Mouse (Mus musculus): ENCODE results near the gene Fstl5. TPM values are rescaled to one million over a fixed set of nuclear protein-coding genes. Genes with fewer than 3 reads are reported as not detected.
"Not testable (repeated sequence)": the region's sequence is repeated elsewhere in the genome, so short reads cannot be mapped to it uniquely, and the experiment has no call there.

Gene Fstl5
- not detected for polyA plus RNA-seq (2017; shearing (Covaris generic))

DNA sequence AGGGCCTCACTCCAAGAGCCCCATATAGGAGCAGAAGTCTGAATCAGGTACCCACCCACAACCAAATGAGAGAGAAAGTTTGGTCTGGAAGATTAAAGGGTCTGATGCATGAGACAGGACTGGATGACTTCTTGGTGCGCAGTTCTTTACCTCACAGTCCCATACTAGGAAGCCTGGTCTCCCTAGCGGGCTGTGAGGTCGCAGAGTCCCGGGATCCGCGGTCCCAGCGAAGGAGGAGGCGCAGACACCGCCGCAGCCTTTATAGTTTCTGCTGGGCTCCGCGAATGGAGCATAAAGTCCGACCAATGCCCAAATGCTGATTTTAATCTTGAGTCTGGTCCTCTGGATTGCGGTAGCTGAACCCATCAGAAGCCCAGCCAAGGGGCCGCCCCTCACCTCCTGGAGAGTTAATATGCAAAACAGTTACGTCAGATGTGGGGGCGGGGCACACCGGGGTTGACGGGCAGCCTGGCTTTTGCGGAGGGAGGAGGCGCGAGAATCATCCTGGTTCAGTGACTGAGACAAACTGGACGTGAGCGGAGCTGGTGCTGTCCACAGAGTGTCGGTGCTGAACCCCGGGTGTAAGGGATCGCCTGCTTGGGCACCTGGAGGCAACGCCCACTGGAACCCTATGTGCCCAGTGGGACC is at the start of gene Fstl5:
Gene Fstl5 (plus strand): TSS at position 211 of the 648 bp plus-strand sequence.
- no peak for ATAC-seq

DNA sequence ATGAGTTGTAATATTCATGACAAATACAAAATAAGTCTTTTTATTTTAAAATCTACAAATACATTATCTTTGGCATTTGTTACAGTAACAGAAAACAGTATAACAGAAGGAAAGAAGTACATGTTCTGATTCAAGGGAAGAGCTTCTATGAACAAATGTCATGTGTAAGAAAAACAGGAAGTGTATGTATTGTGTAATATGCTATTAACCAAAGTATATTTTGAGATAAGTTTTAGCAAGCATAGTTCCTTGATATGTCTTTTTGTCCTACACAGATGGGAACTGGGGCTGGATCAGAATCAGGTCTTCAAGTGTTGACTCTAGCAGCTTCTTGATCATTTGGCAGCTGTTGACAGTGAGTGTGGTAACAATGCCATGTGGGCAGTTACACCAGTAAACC is 48.5 kb upstream of the Fstl5 start:
- no peak for ATAC-seq

DNA sequence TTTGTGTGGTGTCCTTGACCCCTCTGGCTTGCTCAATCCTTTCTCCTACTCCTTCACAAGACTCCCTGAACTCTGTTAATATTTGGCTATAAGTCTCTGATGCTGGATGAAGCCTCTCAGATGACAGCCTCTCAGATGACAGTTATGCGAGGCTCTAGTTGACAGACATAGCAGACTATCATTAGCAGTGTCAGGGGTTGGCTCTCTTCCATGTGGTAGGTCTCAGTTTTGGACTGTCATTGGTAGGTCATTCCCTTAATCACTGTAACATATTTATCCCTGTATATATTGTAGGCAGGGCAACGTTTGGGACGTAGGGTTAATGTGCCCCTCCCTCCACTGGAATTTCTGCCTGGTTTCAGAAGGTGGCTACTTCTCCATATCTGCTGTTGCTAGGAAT is 22.9 kb upstream of the Fstl5 start:
- no peak for ATAC-seq

DNA sequence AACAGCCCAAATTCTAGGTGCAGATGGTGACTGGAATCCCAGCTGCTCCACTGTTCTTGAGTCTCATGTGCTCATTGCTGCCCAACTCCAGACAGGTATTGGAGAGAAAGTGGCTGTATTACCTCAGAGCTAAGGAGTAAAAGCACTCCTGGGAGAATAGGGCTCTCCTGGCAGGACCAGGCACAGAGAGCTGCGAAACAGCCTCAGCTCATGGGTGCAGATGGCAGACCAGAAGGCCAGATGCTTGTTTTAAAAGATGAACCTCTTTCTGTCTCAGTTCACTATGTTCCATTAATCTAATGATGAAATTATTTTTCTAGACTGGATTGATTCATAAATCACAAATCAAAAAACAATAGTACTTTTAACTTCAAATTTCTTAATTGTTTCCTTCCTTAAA is 12.1 kb upstream of the Fstl5 start:
- ATAC-seq = no peak

DNA sequence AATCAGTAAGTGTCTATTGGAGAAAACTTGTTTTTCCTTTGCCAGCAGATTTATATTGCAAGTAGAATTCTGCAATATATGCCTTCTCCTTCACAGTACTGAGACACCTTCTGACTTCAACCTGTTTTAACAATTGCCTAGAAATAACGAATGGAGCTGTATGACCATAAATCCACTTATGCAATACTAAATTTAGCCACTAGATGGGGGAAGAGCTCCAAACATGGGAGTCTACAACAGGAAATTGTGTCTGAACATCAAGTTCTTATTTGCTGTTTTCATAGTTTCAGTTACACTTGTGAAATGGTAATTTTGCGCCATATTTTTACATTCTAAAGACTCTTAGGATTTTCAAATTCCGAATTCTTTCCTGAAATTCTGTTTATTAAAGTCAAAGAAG is 6.2 kb upstream of the Fstl5 start:
- ATAC-seq = peak; percentile 80

DNA sequence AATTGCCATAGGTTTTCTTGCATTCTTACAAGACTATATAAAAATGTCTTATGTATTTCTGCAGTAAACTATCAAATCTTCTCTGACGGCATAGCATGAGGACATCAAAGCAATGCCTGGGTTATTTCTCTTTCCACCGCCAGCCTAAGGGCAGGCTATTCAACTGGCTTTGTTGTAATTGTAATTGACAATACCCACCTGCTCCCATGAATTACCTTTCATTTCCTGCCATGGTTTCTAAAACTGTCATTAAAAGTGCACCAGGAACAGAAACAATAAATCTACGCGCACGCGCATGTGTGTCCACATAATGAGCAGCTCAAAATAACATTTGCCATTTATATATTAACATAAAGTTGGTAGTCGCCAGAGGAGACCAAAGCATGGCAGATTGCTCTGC is 1.2 kb upstream of the Fstl5 start:
- ATAC-seq = no peak

DNA sequence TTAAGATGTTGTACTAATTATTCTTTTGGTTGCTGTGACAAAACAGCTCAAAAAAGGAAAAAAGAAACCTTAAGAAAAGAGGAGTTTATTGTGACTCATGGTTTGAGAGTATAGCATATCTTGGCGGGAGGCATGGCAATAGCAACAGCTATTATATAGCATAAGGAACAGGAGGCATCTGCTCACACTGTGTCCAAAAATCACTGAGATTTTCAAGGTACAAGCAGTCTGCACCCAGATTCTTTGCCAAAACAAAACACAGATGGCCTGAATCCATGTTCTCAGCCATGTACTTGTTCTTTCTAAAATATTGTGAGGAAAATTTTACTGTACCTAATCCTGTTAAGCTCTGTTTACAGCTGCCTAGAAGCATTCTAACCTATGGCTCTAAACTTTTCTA is 66.4 kb downstream of the Fstl5 start:
- ATAC-seq = no peak

DNA sequence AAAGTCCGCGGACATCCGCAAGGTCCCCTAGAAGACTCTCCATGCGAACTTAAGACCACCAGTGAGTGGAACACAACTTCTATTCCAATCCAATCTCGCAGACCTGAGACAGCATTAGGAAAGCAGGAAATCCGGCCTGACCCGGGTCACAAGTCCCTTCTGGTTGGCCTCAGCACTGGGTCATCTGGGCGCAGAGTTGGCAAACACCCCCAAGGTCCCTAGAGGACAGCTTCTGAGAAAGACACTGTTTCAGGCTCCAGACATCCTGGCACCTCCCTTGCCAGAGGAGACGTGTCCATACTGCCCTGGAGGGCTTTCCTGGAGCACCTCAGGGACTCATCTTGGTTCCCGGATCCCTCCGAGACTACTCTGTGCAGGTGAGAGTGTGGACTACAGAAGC is 73.8 kb downstream of the Fstl5 start:
- ATAC-seq = no peak

DNA sequence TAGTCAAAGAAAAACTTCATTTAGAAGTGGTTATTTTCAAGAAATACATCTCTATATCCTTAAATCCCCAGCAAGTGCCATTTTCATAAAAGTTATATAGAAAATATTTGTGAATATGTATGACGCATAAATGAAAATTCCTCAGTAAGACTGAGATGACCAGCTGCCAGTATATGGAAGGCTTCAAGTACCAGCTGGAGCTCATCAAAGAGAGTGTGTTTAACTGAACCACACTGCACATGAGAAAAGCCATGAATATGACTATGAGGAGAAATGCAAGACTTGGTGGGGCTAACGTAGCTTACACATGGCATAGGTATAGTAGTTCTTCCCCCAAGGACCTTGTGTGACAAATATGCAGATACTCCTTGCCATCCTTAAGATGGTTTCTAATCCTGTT is 164.8 kb downstream of the Fstl5 start:
- ATAC-seq = no peak

DNA sequence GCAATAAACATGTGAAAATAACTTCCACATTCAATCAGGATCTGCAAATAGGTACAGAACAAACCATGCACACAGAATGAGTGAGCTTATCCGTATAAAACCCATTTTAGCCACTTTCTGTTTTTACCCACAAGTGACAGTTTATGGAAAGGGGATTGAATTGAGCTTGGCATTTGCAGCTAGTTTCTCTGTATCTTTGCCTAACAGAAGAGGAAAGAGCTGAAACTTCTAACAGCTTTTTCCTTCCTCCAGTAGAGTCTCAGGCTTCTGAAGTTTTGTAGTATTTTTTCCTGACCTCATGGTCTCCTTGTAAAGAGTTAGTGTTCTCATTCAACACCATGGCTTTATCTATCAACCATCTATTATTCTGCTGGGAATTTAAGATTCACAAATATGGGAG is 177.3 kb downstream of the Fstl5 start:
- ATAC-seq = no peak

DNA sequence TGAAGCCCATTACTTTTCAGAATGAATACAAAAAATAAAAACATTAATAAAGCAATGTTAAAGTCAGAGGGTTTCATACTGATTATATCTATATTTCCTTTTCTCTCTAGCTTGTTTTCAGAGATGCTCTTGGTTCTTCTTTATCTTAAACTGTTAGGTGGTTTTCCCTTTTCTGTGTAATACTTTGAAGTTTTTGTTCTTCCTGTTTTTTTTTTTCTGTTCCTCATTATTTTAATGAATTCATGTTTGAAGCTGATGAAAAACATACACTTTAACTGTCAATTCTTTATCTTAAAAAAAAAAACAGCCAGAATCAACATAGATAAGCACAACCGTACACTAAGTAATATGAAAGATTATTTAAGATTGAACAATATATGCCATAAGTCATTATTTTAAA is 218.9 kb downstream of the Fstl5 start:
- no peak for ATAC-seq

DNA sequence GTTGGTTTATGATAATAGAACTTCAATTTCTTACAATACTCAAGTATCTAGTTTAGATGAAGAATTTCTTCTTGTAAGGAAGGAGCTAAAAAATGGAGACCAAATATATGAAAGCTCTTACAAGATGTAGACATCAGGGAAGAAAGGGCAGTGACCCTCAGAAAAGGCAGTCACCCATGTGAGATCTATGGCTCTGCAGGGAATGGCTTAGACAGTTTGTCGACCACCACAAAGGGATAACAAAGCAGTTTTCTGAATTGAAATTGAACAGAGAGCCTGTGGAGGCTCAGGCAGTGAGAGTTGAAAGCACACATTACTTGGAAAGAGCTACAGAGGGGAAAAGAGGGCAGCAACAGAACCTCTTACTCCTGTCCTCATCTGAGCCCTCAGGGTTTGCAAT is 220.3 kb downstream of the Fstl5 start:
- ATAC-seq = no peak

DNA sequence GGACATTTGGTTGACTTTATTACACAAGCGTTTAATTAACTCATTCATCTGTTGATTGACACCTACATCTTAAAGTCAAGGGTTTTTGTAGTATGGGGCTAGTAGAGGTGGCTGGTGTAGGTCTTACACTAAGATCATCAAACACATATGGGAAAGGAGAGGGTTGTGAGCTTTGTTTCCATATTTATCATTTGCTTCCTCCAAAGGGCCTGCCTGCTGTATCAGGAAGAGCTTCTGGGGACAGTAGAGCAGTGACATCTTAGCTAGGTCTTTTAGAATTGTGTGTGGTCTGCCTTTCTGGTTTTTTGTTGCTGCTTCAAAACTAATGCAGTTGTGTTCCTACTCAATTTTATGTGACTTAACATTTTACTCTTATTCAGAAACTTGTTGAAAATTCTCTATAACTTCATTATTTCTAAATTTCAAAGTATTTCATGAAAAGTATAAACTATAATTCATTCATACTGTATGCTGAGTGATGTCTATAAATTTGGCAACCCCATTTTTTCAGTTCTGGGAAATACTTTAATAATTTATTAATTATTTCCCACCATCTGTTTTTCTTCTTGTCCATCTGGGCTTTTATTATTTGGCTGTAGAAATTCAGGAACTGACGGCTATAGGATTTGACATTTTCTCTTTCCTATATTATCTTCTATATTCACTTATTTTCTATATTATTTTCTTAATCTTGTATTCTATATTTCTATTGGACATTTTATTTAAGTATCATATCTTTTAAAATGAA is 227.1 kb downstream of the Fstl5 start:
- no peak for ATAC-seq

DNA sequence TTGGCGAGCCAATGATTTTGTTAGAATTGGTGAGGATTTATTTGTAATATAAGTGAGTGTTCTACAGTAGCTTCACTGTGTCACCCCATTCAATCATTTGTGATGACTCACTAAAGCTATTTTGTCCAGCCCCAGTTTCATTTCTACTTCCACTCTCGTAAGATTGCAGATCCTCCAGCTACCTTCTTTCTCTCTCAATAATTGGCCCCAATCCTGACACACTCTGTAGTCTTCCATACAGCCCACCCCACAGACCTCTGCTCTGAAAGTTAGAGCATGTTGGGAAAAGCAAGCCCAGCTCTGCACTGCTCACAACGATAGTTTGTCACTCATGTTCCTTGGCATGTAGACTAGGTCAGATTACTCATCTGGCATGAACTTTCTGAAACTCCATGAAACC is 242.9 kb downstream of the Fstl5 start:
- no peak for ATAC-seq

DNA sequence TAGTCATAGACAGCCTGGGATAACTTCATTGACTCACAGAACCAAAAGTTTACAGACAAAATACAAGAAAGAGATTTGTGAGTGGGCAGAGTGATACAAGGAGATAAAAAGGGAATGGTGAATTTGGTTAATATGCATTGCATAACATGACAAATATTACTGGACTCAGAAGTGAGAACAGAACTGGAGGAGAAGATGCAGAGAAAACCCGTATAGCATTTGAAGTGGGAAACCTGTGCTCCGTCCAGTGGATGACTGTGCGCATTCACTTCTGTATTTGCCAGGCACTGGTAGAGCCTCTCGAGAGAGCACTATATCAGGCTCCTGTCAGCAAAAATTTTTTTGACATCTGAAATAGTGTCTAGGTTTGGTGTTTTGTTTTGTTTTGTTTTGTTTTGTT is 245.5 kb downstream of the Fstl5 start:
- ATAC-seq = no peak

DNA sequence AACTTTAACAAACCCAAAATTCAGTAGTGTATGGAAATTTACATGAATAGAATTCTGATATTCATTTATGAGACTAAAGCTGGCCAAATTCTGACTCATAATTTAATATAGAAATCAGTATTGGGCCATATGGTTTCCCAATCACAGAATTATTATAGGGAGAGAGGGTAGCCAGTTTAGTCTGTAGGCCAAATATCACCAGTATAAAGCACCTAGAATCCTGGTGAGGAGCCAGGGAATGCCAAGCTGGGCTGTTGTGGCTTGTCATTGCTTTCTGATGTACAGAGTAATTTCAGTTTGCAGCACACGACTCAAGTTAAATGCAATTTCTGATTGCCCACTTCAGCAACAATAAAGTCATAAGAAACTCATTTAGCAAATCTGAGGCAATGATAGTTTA is 248.4 kb downstream of the Fstl5 start:
- no peak for ATAC-seq

DNA sequence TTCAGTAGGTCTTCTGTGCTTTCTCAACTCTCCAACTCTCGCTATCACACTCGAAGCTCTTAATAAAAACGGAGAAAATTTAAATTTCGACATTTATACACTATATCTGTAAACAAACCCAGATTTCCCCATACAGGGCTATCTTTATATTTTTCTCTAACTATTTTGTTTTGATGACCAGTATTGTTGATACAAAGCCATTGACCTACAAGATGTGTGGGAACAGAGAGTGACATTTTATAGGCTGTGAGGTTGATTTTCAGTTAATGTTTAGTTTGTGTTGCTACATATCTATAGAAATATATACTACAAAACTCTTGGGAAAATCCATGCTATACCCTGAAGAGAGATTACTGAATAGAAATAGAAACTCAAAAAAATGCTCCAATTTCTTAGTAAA is 262.9 kb downstream of the Fstl5 start:
- ATAC-seq = no peak

DNA sequence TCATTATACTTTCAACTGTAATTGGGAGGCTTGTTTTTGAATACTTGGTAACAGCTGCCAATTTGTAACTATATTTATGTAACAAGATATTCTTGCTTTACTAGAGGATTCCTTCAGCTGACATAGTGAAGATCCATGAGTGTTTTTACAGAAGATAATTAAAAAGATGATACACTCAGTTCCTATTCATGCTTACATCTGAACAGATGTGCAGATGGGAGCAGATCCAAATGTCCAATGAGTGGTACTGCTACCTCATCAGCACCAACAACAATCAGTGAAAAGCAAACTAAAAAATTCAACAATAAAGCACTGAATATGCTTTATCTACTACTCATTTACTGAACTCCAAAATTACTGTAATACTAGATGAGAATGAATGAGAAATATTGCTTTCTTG is 292.9 kb downstream of the Fstl5 start:
- no peak for ATAC-seq

DNA sequence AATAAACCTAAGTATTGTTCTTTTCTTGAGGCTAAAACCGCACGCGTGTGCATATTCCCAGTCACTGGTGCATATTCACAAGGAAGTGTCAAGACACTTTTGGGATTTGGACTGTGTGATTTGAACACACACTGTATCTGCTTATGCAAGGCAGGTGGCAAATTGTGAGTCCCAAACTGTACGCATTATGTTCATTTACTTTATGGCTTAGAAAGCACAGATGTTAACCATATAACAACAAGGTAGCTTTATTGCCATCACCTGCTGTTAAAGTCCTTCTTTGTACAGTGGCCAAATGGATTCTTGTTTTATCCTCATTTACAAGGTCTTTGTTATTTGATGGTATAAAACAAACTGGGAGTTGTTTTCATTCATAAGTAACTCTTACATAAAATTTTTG is 295.8 kb downstream of the Fstl5 start:
- ATAC-seq = no peak

DNA sequence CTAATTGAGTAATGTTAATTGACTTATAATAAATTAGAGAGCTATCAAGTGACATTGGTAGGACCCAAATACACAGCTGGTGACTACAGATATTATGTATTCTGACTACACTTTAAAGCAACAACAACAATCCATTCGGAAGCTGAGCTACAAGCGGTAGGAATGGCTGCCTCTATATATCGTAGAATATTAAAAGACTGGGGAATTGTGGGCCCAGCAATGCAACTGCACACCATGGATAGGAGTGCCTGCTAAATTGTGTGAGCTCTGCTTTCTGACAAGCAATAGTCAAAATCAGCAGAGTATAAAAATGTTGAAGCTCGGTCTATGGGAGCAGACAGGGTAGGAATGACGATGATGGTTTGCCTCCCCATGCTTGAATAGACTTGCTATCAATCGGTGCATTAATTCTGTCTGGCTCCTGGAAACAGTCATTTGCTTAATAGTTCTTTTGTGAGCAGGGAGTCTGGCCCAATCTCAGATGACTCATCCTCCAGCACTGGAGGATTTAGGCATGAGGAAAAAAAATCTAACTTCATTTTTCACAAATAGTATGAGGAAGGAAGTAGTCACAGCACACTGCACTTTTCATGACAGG is 354.8 kb downstream of the Fstl5 start:
- ATAC-seq = no peak

DNA sequence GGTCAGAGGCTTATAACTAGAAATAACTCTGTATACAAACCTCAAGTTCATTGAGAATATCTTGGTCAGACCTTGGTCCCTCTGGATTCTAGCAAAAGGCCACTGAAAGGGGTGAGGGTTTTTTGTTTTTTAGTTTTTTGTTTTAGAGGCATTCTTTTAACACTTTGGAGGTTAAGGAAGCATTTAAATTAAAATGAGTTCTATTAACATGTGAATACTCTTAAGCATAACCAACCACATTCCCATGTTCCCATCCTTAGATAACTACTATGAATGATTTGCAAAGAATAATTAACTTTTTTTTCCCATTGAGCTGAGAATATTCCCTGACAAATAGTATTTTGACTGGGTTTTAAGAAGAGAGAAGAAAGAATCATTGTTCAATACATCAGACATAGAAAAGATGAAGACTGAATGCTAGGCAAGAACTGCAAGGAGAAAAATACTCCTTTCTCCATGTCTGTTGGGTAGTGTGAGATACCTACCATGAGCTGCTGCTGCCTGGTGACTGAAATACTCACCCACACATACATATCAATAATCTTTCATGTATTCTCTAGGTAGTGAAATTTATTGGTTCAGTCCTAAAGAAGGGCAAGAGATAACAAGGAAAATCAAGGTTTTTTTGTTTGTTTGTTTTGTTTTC is 393.3 kb downstream of the Fstl5 start:
- no peak for ATAC-seq

DNA sequence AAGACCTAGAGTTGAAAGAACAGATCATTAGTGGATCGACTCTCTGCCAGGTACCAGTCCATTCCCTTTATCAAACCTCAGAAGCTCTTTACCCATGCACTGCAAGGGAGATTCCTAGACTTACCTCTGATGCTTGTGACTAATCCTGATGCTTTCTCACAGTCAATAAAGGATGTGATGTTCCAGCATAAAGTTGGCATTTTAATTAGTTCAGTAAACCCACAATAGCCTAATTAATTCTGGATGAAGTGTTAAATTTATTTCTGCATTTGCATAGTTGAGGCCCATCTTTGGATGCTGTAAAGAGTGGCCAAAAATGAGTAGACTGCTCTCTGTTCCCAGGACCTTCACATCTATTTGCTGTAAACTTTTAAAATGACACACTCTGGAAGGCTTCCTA is 394.1 kb downstream of the Fstl5 start:
- no peak for ATAC-seq

DNA sequence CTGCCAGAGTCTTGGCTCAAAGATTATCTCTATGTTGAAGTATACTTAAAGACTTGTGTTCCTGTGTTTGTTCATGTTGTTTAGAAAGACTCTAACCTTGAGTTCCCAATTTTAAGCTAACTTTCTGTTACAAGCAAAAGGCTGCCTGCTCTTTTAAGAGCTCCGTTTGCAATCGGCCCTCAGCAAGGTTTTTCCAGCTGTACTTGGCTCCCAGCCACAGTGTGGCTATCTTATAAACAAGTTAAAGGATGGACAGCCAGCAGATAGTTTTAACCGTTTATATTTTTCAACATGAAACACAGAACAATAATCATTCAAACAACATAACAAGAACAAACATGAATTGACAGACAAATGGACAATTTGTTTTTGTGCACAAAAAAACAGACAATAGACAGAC is 433.8 kb downstream of the Fstl5 start:
- ATAC-seq = not testable (repeated sequence)

DNA sequence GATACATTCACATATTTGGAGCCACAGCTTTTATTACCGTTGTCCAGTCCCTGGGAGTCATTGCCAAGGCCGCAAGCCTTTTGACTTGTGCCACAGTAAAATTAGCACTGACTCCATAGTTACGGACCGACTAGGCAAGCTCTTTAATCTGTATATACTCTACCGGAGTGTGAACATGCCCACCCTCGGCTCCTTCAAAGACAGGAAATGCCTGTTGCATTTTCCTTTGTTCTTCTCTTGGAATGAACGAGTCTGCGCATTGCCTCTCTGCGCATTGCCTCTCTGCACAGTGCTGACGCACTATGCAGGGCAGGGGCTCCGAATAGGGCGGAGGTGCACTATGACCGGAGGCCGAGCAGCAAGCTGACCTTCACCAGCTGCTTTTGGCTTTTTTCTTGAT is 434.7 kb downstream of the Fstl5 start:
- no peak for ATAC-seq
